Mouse (Mus musculus): ENCODE data around the gene Dnah6. TPM values are rescaled to one million over a fixed set of nuclear protein-coding genes. Genes with fewer than 3 reads are reported as not detected.
A peak's percentile ranks its signal among the peaks of the same experiment; 100 is the strongest.

Gene Dnah6
- polyA plus RNA-seq, 1 experiment from 2014 or later, result 0.08 TPM

GRCm38 (mm10) chr6:73064551-73064950 lies 156.9 kb downstream of the Dnah6 start:
- Histone ChIP-seq H3K4me3 (no peak overlapping the region), H3K4me1 (no peaks in the 10 kb centered on the region), H3K36me3 (no peaks in the 10 kb centered on the region), H3K9ac (no peak overlapping the region), H3K27me3 (replicated peaks) (no peaks in the 10 kb centered on the region), H3K4me2 (no peak overlapping the region), H3K9me3 (no peaks in the 10 kb centered on the region), H3K27ac (replicated peaks) (no peak overlapping the region)
- 48% methylated on average over 3 of the region's 3 CpGs for WGBS
- no peak for ATAC-seq (ENCODE audit: extremely low read depth, insufficient number of reproducible peaks, low FRiP score, low TSS enrichment)

- Histone ChIP-seq H3K9ac (no peak overlapping the region), H3K9me3 (peaks cover 18% of the 10 kb centered on the region), H3K27ac (replicated peaks) (no peak overlapping the region), H3K4me2 (no peak overlapping the region), H3K4me1 (no peaks in the 10 kb centered on the region), H3K36me3 (no peaks in the 10 kb centered on the region), H3K4me3 (no peak overlapping the region), H3K27me3 (replicated peaks) (no peaks in the 10 kb centered on the region)
- WGBS, result 78% methylated on average over 7 of the region's 7 CpGs
- no peak for ATAC-seq (ENCODE audit: extremely low read depth, insufficient number of reproducible peaks, low FRiP score, low TSS enrichment)
Observed at GRCm38 (mm10) chr6:73059596-73060121, 161.8 kb downstream of the Dnah6 start.

GRCm38 (mm10) chr6:73059162-73059561 lies 162.3 kb downstream of the Dnah6 start:
- WGBS, result 88% methylated on average over 4 of the region's 4 CpGs
- Histone ChIP-seq H3K9me3 (peaks cover 18% of the 10 kb centered on the region), H3K4me2 (no peak overlapping the region), H3K27me3 (replicated peaks) (no peaks in the 10 kb centered on the region), H3K4me1 (no peaks in the 10 kb centered on the region), H3K9ac (no peak overlapping the region), H3K4me3 (no peak overlapping the region), H3K36me3 (no peaks in the 10 kb centered on the region), H3K27ac (replicated peaks) (no peak overlapping the region)
- no peak for ATAC-seq (ENCODE audit: extremely low read depth, insufficient number of reproducible peaks, low FRiP score, low TSS enrichment)

- 80% methylated on average over 6 of the region's 6 CpGs for WGBS
- no peak for ATAC-seq (ENCODE audit: extremely low read depth, insufficient number of reproducible peaks, low FRiP score, low TSS enrichment)
- H3K4me3 ChIP-seq, result no peak overlapping the region
- no peak overlapping the region for H3K27ac ChIP-seq (replicated peaks)
- no peak overlapping the region for H3K9ac ChIP-seq
- no peaks in the 10 kb centered on the region for H3K27me3 ChIP-seq (replicated peaks)
- peaks cover 18% of the 10 kb centered on the region for H3K9me3 ChIP-seq
- H3K4me2 ChIP-seq, result no peak overlapping the region
- no peaks in the 10 kb centered on the region for H3K36me3 ChIP-seq
- no peaks in the 10 kb centered on the region for H3K4me1 ChIP-seq
Observed at GRCm38 (mm10) chr6:73055347-73055746, 166.1 kb downstream of the Dnah6 start.

GRCm38 (mm10) chr6:73054807-73055206 lies 166.6 kb downstream of the Dnah6 start:
- H3K27ac ChIP-seq (replicated peaks), result no peak overlapping the region
- H3K4me1 ChIP-seq, result no peaks in the 10 kb centered on the region
- H3K4me2 ChIP-seq, result no peak overlapping the region
- H3K36me3 ChIP-seq, result no peaks in the 10 kb centered on the region
- H3K9ac ChIP-seq, result no peak overlapping the region
- 86% methylated on average over 6 of the region's 6 CpGs for WGBS
- peaks cover 18% of the 10 kb centered on the region for H3K9me3 ChIP-seq
- H3K4me3 ChIP-seq, result no peak overlapping the region
- ATAC-seq (ENCODE audit: extremely low read depth, insufficient number of reproducible peaks, low FRiP score, low TSS enrichment), result no peak
- no peaks in the 10 kb centered on the region for H3K27me3 ChIP-seq (replicated peaks)

GRCm38 (mm10) chr6:73053526-73053925 lies 167.9 kb downstream of the Dnah6 start:
- WGBS, result 86% methylated on average over 9 of the region's 9 CpGs
- Histone ChIP-seq H3K27ac (replicated peaks) (no peak overlapping the region), H3K4me2 (no peak overlapping the region), H3K4me1 (no peaks in the 10 kb centered on the region), H3K9me3 (peaks cover 18% of the 10 kb centered on the region), H3K27me3 (replicated peaks) (no peaks in the 10 kb centered on the region), H3K9ac (no peak overlapping the region), H3K36me3 (no peaks in the 10 kb centered on the region), H3K4me3 (no peak overlapping the region)
- ATAC-seq (ENCODE audit: extremely low read depth, insufficient number of reproducible peaks, low FRiP score, low TSS enrichment), result no peak

- Histone ChIP-seq H3K36me3 (no peaks in the 10 kb centered on the region), H3K4me2 (no peak overlapping the region), H3K27ac (replicated peaks) (no peak overlapping the region), H3K27me3 (replicated peaks) (no peaks in the 10 kb centered on the region), H3K9ac (no peak overlapping the region), H3K4me3 (no peak overlapping the region), H3K9me3 (no peaks in the 10 kb centered on the region), H3K4me1 (no peaks in the 10 kb centered on the region)
- no peak for ATAC-seq (ENCODE audit: extremely low read depth, insufficient number of reproducible peaks, low FRiP score, low TSS enrichment)
- 82% methylated on average over 7 of the region's 7 CpGs for WGBS
Observed at GRCm38 (mm10) chr6:73047259-73047658, 174.2 kb downstream of the Dnah6 start.

GRCm38 (mm10) chr6:73045944-73046343 lies 175.5 kb downstream of the Dnah6 start:
- ATAC-seq (ENCODE audit: extremely low read depth, insufficient number of reproducible peaks, low FRiP score, low TSS enrichment), result no peak
- H3K4me2 ChIP-seq, result no peak overlapping the region
- no peaks in the 10 kb centered on the region for H3K4me1 ChIP-seq
- H3K4me3 ChIP-seq, result no peak overlapping the region
- no peaks in the 10 kb centered on the region for H3K27me3 ChIP-seq (replicated peaks)
- H3K9ac ChIP-seq, result no peak overlapping the region
- no peak overlapping the region for H3K27ac ChIP-seq (replicated peaks)
- H3K9me3 ChIP-seq, result no peaks in the 10 kb centered on the region
- H3K36me3 ChIP-seq, result no peaks in the 10 kb centered on the region
- WGBS, result 84% methylated on average over 3 of the region's 3 CpGs

- no peaks in the 10 kb centered on the region for H3K9me3 ChIP-seq
- no peak overlapping the region for H3K4me3 ChIP-seq
- H3K4me1 ChIP-seq, result no peaks in the 10 kb centered on the region
- no peaks in the 10 kb centered on the region for H3K36me3 ChIP-seq
- H3K27me3 ChIP-seq (replicated peaks), result no peaks in the 10 kb centered on the region
- no peak overlapping the region for H3K9ac ChIP-seq
- 65% methylated on average over 6 of the region's 6 CpGs for WGBS
- no peak for ATAC-seq (ENCODE audit: extremely low read depth, insufficient number of reproducible peaks, low FRiP score, low TSS enrichment)
- no peak overlapping the region for H3K4me2 ChIP-seq
- no peak overlapping the region for H3K27ac ChIP-seq (replicated peaks)
Observed at GRCm38 (mm10) chr6:73042278-73042677, 179.2 kb downstream of the Dnah6 start.

GRCm38 (mm10) chr6:73038291-73038690 lies 183.2 kb downstream of the Dnah6 start:
- Histone ChIP-seq H3K4me3 (no peak overlapping the region), H3K27ac (replicated peaks) (peak overlapping the region; percentile 72), H3K4me2 (no peak overlapping the region), H3K36me3 (no peaks in the 10 kb centered on the region), H3K9me3 (no peaks in the 10 kb centered on the region), H3K9ac (no peak overlapping the region), H3K27me3 (replicated peaks) (no peaks in the 10 kb centered on the region), H3K4me1 (no peaks in the 10 kb centered on the region)
- no peak for ATAC-seq (ENCODE audit: extremely low read depth, insufficient number of reproducible peaks, low FRiP score, low TSS enrichment)
- WGBS, result 46% methylated on average over 2 of the region's 2 CpGs

GRCm38 (mm10) chr6:73028853-73029252 lies 192.6 kb downstream of the Dnah6 start:
- H3K4me2 ChIP-seq, result no peak overlapping the region
- H3K4me1 ChIP-seq, result no peaks in the 10 kb centered on the region
- no peaks in the 10 kb centered on the region for H3K36me3 ChIP-seq
- H3K4me3 ChIP-seq, result no peak overlapping the region
- H3K27me3 ChIP-seq (replicated peaks), result no peaks in the 10 kb centered on the region
- 95% methylated on average over 3 of the region's 3 CpGs for WGBS
- no peak for ATAC-seq (ENCODE audit: extremely low read depth, insufficient number of reproducible peaks, low FRiP score, low TSS enrichment)
- no peak overlapping the region for H3K27ac ChIP-seq (replicated peaks)
- no peak overlapping the region for H3K9ac ChIP-seq
- no peaks in the 10 kb centered on the region for H3K9me3 ChIP-seq

GRCm38 (mm10) chr6:73027881-73028280 lies 193.6 kb downstream of the Dnah6 start:
- Histone ChIP-seq H3K27me3 (replicated peaks) (no peaks in the 10 kb centered on the region), H3K27ac (replicated peaks) (no peak overlapping the region), H3K4me3 (no peak overlapping the region), H3K9me3 (no peaks in the 10 kb centered on the region), H3K9ac (no peak overlapping the region), H3K4me1 (no peaks in the 10 kb centered on the region), H3K36me3 (no peaks in the 10 kb centered on the region), H3K4me2 (no peak overlapping the region)
- WGBS, result 74% methylated on average over 4 of the region's 4 CpGs
- ATAC-seq (ENCODE audit: extremely low read depth, insufficient number of reproducible peaks, low FRiP score, low TSS enrichment), result no peak

All from heart, embryonic 13.5 days (tissue).